Mouse (Mus musculus): ENCODE results near the gene Fry. TPM values are rescaled to one million over a fixed set of nuclear protein-coding genes. Genes with fewer than 3 reads are reported as not detected.
A peak's percentile ranks its signal among the peaks of the same experiment; 100 is the strongest.

The Fry gene
- total and polyA plus RNA-seq, 3 experiments = 1.9 to 2.3 TPM; not detected in 1

DNA sequence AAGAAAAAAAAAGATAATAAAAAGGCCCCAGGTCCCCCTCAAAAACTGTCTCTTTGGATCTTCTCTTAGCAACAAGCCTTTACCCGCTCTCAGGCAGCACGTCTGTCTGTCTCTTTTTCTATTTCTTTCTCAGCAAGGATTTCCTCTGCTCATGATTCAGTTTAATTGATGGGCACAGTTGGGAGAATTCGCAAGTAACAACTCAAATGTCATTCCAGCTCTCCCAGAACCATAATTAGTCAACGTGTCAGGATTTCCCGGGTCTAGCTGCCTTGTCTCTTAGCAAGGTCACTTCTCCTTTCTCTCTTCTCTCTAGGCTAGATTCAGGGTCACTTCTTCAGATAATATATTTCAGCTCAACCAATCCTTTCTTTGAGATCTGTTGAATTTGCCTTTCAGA lies 110.6 kb downstream of the Fry start:
- H3K9me3 ChIP-seq (replicated peaks; ENCODE audit: insufficient read depth, low read length) = no peaks in the 10 kb centered on the region
- DNase-seq (ENCODE audit: low read depth, low spot score) = no peak
- no peaks in the 10 kb centered on the region for H3K27me3 ChIP-seq (ENCODE audit: control insufficient read depth in 1 of 2, insufficient read depth in 2 of 2, low read length in 2 of 2)
- no peak overlapping the region for H3K4me3 ChIP-seq (ENCODE audit: control insufficient read depth in 1 of 2, insufficient read depth in 1 of 2, low read depth in 2 of 2, low read length in 2 of 2)
- H3K79me2 ChIP-seq (ENCODE audit: control insufficient read depth, insufficient read depth, low read length, poor library complexity) = no peaks in the 10 kb centered on the region
- H3K36me3 ChIP-seq (ENCODE audit: control insufficient read depth in 1 of 2, insufficient read depth in 2 of 2, low read length in 2 of 2) = no peaks in the 10 kb centered on the region
- no peak overlapping the region for H3K27ac ChIP-seq (ENCODE audit: control insufficient read depth, low read depth, low read length)
- TF ChIP-seq MAX (IDR thresholded peaks at IDR 0.05; ENCODE audit: low read length) (no peak), MXI1 (IDR thresholded peaks at IDR 0.05; ENCODE audit: low read depth, low read length) (no peak), MYC (IDR thresholded peaks at IDR 0.05; ENCODE audit: low read depth, low read length) (no peak), HCFC1 (IDR thresholded peaks at IDR 0.05; ENCODE audit: low read depth, low read length) (no peak), RCOR1 (IDR thresholded peaks at IDR 0.05; ENCODE audit: low read depth, low read length) (no peak), POLR2AphosphoS5 (IDR thresholded peaks at IDR 0.05; ENCODE audit: borderline replicate concordance, low read depth, low read length) (no peak), ELF1 (IDR thresholded peaks at IDR 0.05; ENCODE audit: low read depth, low read length) (no peak), POLR2A (IDR thresholded peaks at IDR 0.05; ENCODE audit: control insufficient read depth in 1 of 2, insufficient read depth in 1 of 2, low read depth in 1 of 2, low read length in 2 of 2, poor library complexity in 1 of 2) (no peak), MYB (IDR thresholded peaks at IDR 0.05; ENCODE audit: low read depth, low read length) (no peak), CTCF (IDR thresholded peaks at IDR 0.05 in 2 of 3, conservative IDR thresholded peaks at IDR 0.05 in 1 of 3; ENCODE audit: control insufficient read depth in 1 of 3, insufficient read depth in 1 of 3, low read depth in 2 of 3, low read length in 3 of 3, poor library complexity in 1 of 3, severe bottlenecking in 1 of 3) (no peak), BHLHE40 (IDR thresholded peaks at IDR 0.05; ENCODE audit: borderline replicate concordance, low read depth, low read length) (no peak), GABPA (IDR thresholded peaks at IDR 0.05; ENCODE audit: low read depth, low read length) (no peak), MEF2A (IDR thresholded peaks at IDR 0.05; ENCODE audit: extremely low read depth, insufficient replicate concordance, low read depth, low read length, poor library complexity, severe bottlenecking) (no peak)
- no peak overlapping the region for H3K9ac ChIP-seq (ENCODE audit: control insufficient read depth, low read depth, low read length, poor library complexity, severe bottlenecking)
- no peaks in the 10 kb centered on the region for H3K4me1 ChIP-seq (ENCODE audit: control insufficient read depth in 1 of 2, insufficient read depth in 2 of 2, low read length in 2 of 2)

DNA sequence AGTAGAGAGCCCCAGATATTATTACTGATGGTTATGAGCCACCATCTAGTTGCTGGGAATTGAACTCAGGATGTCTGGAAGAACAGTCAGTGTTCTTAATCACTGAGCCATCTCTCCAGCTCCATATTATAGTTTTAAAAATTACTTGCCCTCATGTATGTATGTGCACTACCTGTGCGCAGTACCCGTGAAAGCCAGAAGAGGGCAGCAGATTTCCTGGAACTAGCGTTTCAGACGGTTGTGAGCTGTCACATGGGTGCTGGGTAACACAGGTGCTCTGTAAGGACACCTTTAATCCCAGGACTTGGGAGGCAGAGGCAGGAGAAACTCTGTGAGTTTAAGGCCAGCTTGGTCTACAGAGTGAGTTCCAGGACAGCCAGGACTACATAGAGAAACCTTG lies 111.3 kb downstream of the Fry start:
- H3K27me3 ChIP-seq (ENCODE audit: control insufficient read depth in 1 of 2, insufficient read depth in 2 of 2, low read length in 2 of 2) = no peaks in the 10 kb centered on the region
- peak; percentile 50 for DNase-seq (ENCODE audit: low read depth, low spot score)
- H3K9me3 ChIP-seq (replicated peaks; ENCODE audit: insufficient read depth, low read length) = no peaks in the 10 kb centered on the region
- no peak overlapping the region for H3K27ac ChIP-seq (ENCODE audit: control insufficient read depth, low read depth, low read length)
- no peaks in the 10 kb centered on the region for H3K36me3 ChIP-seq (ENCODE audit: control insufficient read depth in 1 of 2, insufficient read depth in 2 of 2, low read length in 2 of 2)
- no peak overlapping the region for H3K4me3 ChIP-seq (ENCODE audit: control insufficient read depth in 1 of 2, insufficient read depth in 1 of 2, low read depth in 2 of 2, low read length in 2 of 2)
- peak; percentile 53 to 59 (median 54) for TF ChIP-seq CTCF (IDR thresholded peaks at IDR 0.05 in 2 of 3, conservative IDR thresholded peaks at IDR 0.05 in 1 of 3; ENCODE audit: control insufficient read depth in 1 of 3, insufficient read depth in 1 of 3, low read depth in 2 of 3, low read length in 3 of 3, poor library complexity in 1 of 3, severe bottlenecking in 1 of 3)
- no peak for TF ChIP-seq CHD2 (IDR thresholded peaks at IDR 0.05; ENCODE audit: low read length)
- TF ChIP-seq RAD21 (IDR thresholded peaks at IDR 0.05; ENCODE audit: low read depth, low read length) = peak; percentile 8
- no peaks in the 10 kb centered on the region for H3K79me2 ChIP-seq (ENCODE audit: control insufficient read depth, insufficient read depth, low read length, poor library complexity)
- H3K4me1 ChIP-seq (ENCODE audit: control insufficient read depth in 1 of 2, insufficient read depth in 2 of 2, low read length in 2 of 2) = no peaks in the 10 kb centered on the region
- H3K9ac ChIP-seq (ENCODE audit: control insufficient read depth, low read depth, low read length, poor library complexity, severe bottlenecking) = no peak overlapping the region
